Mouse (Mus musculus) kidney, postnatal 0 days (tissue): ENCODE measurements around the gene Gm49510. TPM values are rescaled to one million over a fixed set of nuclear protein-coding genes. Genes with fewer than 3 reads are reported as not detected.

Source experiments
- ATAC-seq: fragments of 200-750 bp; cut with Nextera tagmentation; replicated peaks from 2 replicates; pipeline ENCODE4 v1.8.0; 2017; ENCODE audit warnings: low read depth, moderate number of reproducible peaks, moderate TSS enrichment, moderate library complexity; ENCODE audit not compliant: low FRiP score
- DNase-seq: peaks from one replicate; pipeline ENCODE4 v3.0.0-alpha.2; 2016; ENCODE audit warnings: low spot score
- H3K27ac ChIP-seq: fragments of 300-500 bp; sonication (generic); 2 replicates; pipeline ENCODE4 v1.5.1; 2014; ENCODE audit warnings: mild to moderate bottlenecking
- H3K27me3 ChIP-seq: fragments of 300-500 bp; sonication (generic); 2 replicates; pipeline ENCODE4 v1.6.1; 2014; ENCODE audit warnings: low read length, mixed read lengths; ENCODE audit not compliant: insufficient read depth
- H3K36me3 ChIP-seq: fragments of 300-500 bp; sonication (generic); 2 replicates; pipeline ENCODE4 v1.6.1; 2014; ENCODE audit warnings: low read length, mixed read lengths; ENCODE audit not compliant: insufficient read depth
- H3K4me1 ChIP-seq: fragments of 300-500 bp; sonication (generic); replicated peaks from 2 replicates; pipeline ENCODE4 v1.6.1; 2014; ENCODE audit warnings: antibody characterized with exemption, low read length, mixed read lengths; ENCODE audit not compliant: insufficient read depth
- H3K4me2 ChIP-seq: fragments of 300-500 bp; sonication (generic); 2 replicates; pipeline ENCODE4 v1.6.1; 2014; ENCODE audit warnings: mild to moderate bottlenecking, low read length, moderate library complexity, mixed read lengths
- H3K4me3 ChIP-seq: fragments of 300-500 bp; sonication (generic); replicated peaks from 2 replicates; pipeline ENCODE4 v1.5.1; 2014; ENCODE audit warnings: low read depth, low read length
- H3K9ac ChIP-seq: fragments of 300-500 bp; sonication (generic); 2 replicates; pipeline ENCODE4 v1.6.1; 2014; ENCODE audit warnings: low read depth, low read length
- H3K9me3 ChIP-seq: fragments of 300-500 bp; sonication (generic); replicated peaks from 2 replicates; pipeline ENCODE4 v1.6.1; 2016; ENCODE audit warnings: low read length, inconsistent platforms, mixed read lengths
- CTCF ChIP-seq: IDR thresholded peaks from 2 replicates; pipeline ENCODE4 v1.5.1; 2016; ENCODE audit warnings: antibody characterized with exemption, low read depth, mild to moderate bottlenecking, moderate library complexity
- WGBS: fragments of 180-500 bp; shearing (Covaris S2); extraction: QIAGEN DNeasy Blood & Tissue Kit; methylation state at CpG from one replicate; pipeline ENCODE4 v1.1.7; 2014; 5-methylcytosine and 5-hydroxymethylcytosine counted together
- polyA plus RNA-seq: library from polyadenylated mRNA; unstranded; fragments of >200 nt; fragmentation: Nextera tagmentation; extraction: Ambion mirVana; gene quantifications from 2 replicates; pipeline ENCODE4 v1.2.1, GENCODE M21; 2015

Gene Gm49510
- polyA plus RNA-seq, 1 experiment from 2014 or later, result 0.30 TPM

DNA sequence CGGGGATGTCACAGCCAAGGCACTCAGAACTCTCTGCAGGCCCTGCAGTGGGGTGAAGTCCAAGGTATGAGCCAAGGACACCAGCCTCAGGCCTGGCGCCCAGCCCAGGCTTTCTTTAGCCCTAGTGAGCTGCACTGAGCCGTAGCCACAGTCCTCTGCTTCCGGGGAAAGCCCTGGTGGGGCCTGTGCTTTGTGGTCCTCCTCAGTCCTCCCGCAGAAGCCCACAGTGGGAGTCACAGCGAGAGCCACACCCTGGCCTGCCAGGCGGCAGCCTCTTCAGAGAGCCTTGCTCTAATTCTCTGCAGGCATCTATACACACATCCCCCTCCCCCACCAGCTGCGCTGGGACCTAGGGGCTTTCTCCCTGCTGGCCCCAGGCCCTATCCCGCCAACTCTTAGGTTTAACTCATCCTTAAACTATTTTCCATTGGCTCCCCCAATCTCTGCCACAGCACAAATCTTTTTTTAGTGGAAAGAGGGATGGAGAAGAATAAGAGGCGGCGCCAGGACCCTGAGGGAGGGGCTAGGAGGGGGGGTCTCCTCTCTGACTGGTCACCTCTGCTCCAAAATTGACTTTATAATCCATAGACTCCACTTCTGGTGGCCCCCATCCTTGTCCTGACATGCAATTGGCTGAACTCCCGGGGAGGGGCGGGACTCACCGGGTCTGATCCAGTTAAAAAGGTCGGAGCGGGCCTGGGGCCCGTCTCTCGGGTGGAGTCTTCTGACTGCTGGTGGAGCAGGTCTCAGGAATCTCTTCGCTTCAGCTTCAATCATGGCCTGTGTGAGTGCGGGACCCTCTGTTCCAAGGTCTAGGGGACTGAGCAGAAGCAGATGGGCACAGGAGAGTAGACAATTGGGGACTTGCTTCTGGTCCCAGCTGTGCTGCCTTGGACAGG is 26.8 kb downstream of the Gm49510 start, which contains the start of gene Lgals1:
Gene Lgals1 (plus strand): TSS at position 705 of the 899 bp plus-strand sequence.
- H3K9me3 ChIP-seq, result no peaks in the 10 kb centered on the region
- DNase-seq, result peak; percentile 94
- H3K4me1 ChIP-seq, result peaks cover 25% of the 10 kb centered on the region
- no peaks in the 10 kb centered on the region for H3K27me3 ChIP-seq
- H3K36me3 ChIP-seq, result no peaks in the 10 kb centered on the region
- H3K27ac ChIP-seq, result peak within 1 kb of the TSS; percentile 86
- peak within 1 kb of the TSS; percentile 70 for H3K4me2 ChIP-seq
- TF ChIP-seq CTCF, result no peak
- ATAC-seq, result peak; percentile 69
- WGBS, result 6% methylated on average over 20 of the region's 20 CpGs
- H3K4me3 ChIP-seq, result peak within 1 kb of the TSS; percentile 39
- H3K9ac ChIP-seq, result peak within 1 kb of the TSS; percentile 58

DNA sequence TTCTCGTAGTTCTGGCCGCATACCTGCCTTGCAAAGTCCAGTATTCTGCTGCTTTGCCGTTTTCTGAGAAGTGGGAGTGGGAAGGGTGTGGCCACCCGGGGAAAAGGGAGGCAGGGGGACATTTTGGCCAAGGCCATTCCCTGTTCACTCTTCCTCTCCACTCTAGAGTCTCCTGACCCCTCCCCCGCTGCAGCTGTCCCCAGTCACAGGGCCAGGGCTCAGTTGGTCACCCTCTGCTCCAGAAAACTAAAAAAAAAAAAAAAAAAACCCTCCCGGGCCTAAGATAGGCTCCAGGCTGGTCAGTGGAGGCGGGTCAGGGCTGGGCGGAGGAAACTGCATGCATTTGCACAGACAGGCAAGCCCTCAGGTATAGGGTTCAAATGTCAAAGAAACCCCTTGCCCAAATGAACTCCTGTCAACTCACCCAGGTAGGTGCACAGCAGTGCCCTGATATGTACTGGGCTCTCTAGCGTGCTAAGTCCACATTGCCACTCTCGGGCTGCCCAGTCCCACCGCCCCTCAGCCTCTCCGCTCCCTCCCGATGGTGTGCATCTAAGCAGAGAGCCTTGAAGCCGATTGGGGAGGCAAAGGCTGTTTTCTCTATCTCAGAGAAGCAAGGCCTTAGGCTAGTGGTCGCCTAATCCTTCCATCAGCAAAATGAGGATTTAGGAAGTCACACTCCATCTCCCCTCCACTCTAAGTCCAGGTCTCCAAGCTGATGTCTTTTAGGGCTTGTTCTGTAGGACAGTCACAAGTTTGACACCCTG is 27.7 kb downstream of the Gm49510 start:
- Histone ChIP-seq H3K9ac (peak overlapping the region; percentile 58), H3K27me3 (no peaks in the 10 kb centered on the region), H3K4me1 (peaks cover 25% of the 10 kb centered on the region), H3K27ac (peak overlapping the region; percentile 86), H3K36me3 (no peaks in the 10 kb centered on the region), H3K4me3 (peak overlapping the region; percentile 39), H3K9me3 (no peaks in the 10 kb centered on the region), H3K4me2 (peak overlapping the region; percentile 70)
- no peak for TF ChIP-seq CTCF
- WGBS, result 19% methylated on average over 15 of the region's 15 CpGs
- DNase-seq, result peak; percentile 47
- ATAC-seq, result no peak; the same call in 1 of the 2 replicates

DNA sequence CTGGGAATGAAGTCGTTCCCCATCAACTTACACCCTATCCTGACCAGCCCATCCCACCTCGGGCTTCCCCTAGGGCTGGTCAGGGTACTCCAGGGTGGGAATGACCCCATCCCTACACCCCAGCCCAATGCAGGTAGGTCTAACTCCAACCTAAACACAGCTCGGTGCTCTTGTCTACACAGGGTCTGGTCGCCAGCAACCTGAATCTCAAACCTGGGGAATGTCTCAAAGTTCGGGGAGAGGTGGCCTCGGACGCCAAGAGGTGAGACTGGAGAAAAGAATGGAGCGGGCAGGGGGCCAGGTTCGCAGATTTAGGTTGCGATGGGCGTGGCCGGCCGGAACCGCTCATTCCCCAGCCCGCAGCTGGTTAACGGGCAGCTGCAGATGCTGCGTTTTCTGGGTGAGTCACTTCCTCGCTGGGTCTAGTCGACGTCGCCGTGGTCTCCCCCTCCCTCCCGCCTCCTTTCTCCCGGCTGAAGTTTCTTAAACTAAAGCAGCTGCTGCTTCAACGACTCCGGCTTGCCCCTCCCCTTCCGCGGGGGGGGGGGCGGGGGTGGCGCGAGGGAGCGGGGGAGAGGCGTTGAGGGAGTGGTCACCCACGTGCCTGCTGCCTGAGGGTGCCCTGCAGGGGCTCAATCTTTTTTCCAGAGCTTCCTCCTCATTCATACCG is 28.5 kb downstream of the Gm49510 start:
- H3K4me1 ChIP-seq, result peaks cover 25% of the 10 kb centered on the region

DNA sequence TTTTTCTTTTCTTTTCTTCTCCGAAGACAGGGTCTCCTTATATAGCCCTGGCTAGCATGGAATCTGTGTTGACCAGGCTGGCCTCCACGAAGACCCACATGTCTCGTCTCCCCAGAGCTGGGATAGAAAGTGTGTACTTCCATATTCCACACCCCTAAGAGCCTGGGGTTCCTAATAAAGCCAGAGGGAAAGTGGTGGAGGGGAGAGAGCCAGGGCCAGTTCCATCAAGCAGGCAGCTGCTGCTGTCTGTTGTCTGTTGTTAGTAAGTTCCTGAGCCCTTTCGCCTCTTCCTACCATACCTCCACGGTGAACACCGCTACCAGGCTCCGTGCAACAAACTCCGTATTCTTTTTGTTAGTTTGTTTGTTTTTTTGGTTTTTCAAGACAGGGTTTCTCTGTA is 29.1 kb downstream of the Gm49510 start:
- no peak for ATAC-seq
- no peak overlapping the region for H3K9ac ChIP-seq

More for the DNA sequence above, 28.5 kb downstream of the Gm49510 start:
- no peak for TF ChIP-seq CTCF
- Histone ChIP-seq H3K4me3 (peak overlapping the region; percentile 39), H3K27ac (peak overlapping the region; percentile 86), H3K9ac (peak overlapping the region; percentile 58; the same call in 1 of the 2 replicates), H3K9me3 (no peaks in the 10 kb centered on the region), H3K27me3 (no peaks in the 10 kb centered on the region), H3K4me2 (peak overlapping the region; percentile 70), H3K36me3 (no peaks in the 10 kb centered on the region)
- WGBS, result under 1% methylated on average over 31 of the region's 35 CpGs
- ATAC-seq, result peak; percentile 41
- peak; percentile 96 for DNase-seq

DNA sequence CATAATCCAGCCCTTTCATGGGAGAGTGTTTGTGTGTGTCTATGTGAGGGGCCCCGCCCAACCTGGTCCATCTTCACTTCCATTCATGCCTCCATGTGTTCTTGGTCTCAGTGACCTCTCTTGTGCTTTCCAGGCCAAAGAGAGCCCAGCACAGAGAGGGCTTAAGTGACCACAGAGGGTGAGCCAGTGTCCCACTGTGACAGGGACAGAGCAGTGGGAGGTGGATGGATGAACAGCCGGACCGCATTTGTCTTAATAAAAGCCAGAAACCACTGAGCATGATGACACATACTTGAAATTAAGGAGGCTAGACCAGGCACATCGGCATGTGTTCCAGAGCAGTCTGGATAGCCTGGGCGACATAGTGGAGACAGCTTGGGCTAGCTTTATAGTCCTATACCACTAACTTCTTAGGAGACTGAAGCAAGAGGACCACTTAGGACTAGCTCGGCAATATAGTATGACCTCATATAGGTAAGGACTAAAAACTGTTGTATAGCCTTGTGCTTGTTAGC is 30.8 kb downstream of the Gm49510 start:
- Histone ChIP-seq H3K4me1 (peaks cover 22% of the 10 kb centered on the region), H3K9me3 (no peaks in the 10 kb centered on the region), H3K36me3 (no peaks in the 10 kb centered on the region), H3K27me3 (no peaks in the 10 kb centered on the region), H3K4me3 (no peak overlapping the region), H3K4me2 (no peak overlapping the region), H3K27ac (no peak overlapping the region), H3K9ac (no peak overlapping the region)
- no peak for DNase-seq
- WGBS, result 93% methylated on average over 6 of the region's 6 CpGs
- TF ChIP-seq CTCF, result no peak
- no peak for ATAC-seq

More for the DNA sequence above, 29.1 kb downstream of the Gm49510 start:
- TF ChIP-seq CTCF, result no peak
- Histone ChIP-seq H3K9me3 (no peaks in the 10 kb centered on the region), H3K36me3 (no peaks in the 10 kb centered on the region), H3K4me2 (peak overlapping the region; percentile 70), H3K4me3 (no peak overlapping the region), H3K27me3 (no peaks in the 10 kb centered on the region), H3K4me1 (peaks cover 25% of the 10 kb centered on the region), H3K27ac (no peak overlapping the region; the same call in 1 of the 2 replicates)
- WGBS, result 50% methylated on average over 8 of the region's 8 CpGs
- no peak for DNase-seq
